Mouse (Mus musculus) gastrocnemius, postnatal 36 days (tissue): ENCODE measurements around the gene Hist1h2bj. TPM values are rescaled to one million over a fixed set of nuclear protein-coding genes. Genes with fewer than 3 reads are reported as not detected.

Experiments
- DNase-seq, 2 experiments: peaks; one replicate each; pipeline ENCODE4 v3.0.0; 2022
- intact Hi-C: fragments of 180-260 bp; cut with DNase I; formaldehyde crosslinking; loops from one replicate; pipeline ENCODE4 v1.15.1; 2025
- total RNA-seq, 2 experiments: library from RNA; stranded (reverse); gene quantifications; 2 replicates each; pipeline ENCODE4 v1.2.3; 2021

Hist1h2bj gene
- total RNA-seq, 2 experiments from 2014 or later = 7.6 to 8.9 TPM

GRCm38 (mm10) chr13:22036149-22036956 lies 6.7 kb upstream of the Hist1h2bj start:
- intact Hi-C loops = loop anchor here (10.0 kb wide), 1 partner anchor 212 kb away; no protein-coding TSS in a partner anchor
- no peak for DNase-seq

GRCm38 (mm10) chr13:22036986-22037385 lies 6.0 kb upstream of the Hist1h2bj start:
- intact Hi-C loops = loop anchor here (10.0 kb wide), 1 partner anchor 212 kb away; no protein-coding TSS in a partner anchor
- no peak for DNase-seq

- intact Hi-C loops = loop anchor here (10.0 kb wide), 1 partner anchor 213 kb away; no protein-coding TSS in a partner anchor
Measured at GRCm38 (mm10) chr13:22037415-22037814, 5.6 kb upstream of the Hist1h2bj start.

GRCm38 (mm10) chr13:22039364-22039763 lies 3.6 kb upstream of the Hist1h2bj start:
- intact Hi-C loops = loop anchor here (10.0 kb wide), 1 partner anchor 215 kb away; no protein-coding TSS in a partner anchor
- no peak for DNase-seq

More at GRCm38 (mm10) chr13:22037415-22037814, 5.6 kb upstream of the Hist1h2bj start:
- DNase-seq = no peak

- intact Hi-C loops = loop anchor here (10.0 kb wide), 2 partner anchors 215 to 1715 kb away; partner anchors contain the start of genes Hist1h2ab, Hist1h3b and Hist1h4b
- DNase-seq = no peak
Measured at GRCm38 (mm10) chr13:22039951-22040463, 3.0 kb upstream of the Hist1h2bj start.

GRCm38 (mm10) chr13:22040464-22041141 lies 2.4 kb upstream of the Hist1h2bj start:
- intact Hi-C loops = loop anchor here (10.0 kb wide), 1 partner anchor 1714 kb away; the partner anchor contains the start of genes Hist1h2ab, Hist1h3b and Hist1h4b

GRCm38 (mm10) chr13:22041142-22041536 lies 1.9 kb upstream of the Hist1h2bj start, which contains the start of gene Hist1h4i:
Hist1h4i (minus strand) TSS chr13:22041362.
- intact Hi-C loops = loop anchor here (10.0 kb wide), 1 partner anchor 1714 kb away; the partner anchor contains the start of genes Hist1h2ab, Hist1h3b and Hist1h4b
- DNase-seq = peak; percentile 90 to 91

More at GRCm38 (mm10) chr13:22040464-22041141, 2.4 kb upstream of the Hist1h2bj start:
- no peak for DNase-seq

GRCm38 (mm10) chr13:22041651-22042567 lies 1.1 kb upstream of the Hist1h2bj start:
- intact Hi-C loops = loop anchor here (10.0 kb wide), 1 partner anchor 1713 kb away; the partner anchor contains the start of genes Hist1h2ab, Hist1h3b and Hist1h4b
- DNase-seq = no peak

GRCm38 (mm10) chr13:22043503-22044431 lies 753 bp downstream of the Hist1h2bj start:
- no peak for DNase-seq

GRCm38 (mm10) chr13:22044432-22045155 lies 1.6 kb downstream of the Hist1h2bj start:
- no peak for DNase-seq
- intact Hi-C loops = loop anchor here (10.0 kb wide), 1 partner anchor 1710 kb away; the partner anchor contains the start of genes Hist1h2ab, Hist1h3b and Hist1h4b

More at GRCm38 (mm10) chr13:22043503-22044431, 753 bp downstream of the Hist1h2bj start:
- intact Hi-C loops = loop anchor here (10.0 kb wide), 1 partner anchor 1711 kb away; the partner anchor contains the start of genes Hist1h2ab, Hist1h3b and Hist1h4b

- DNase-seq = no peak
- intact Hi-C loops = loop anchor here (10.0 kb wide), 1 partner anchor 1709 kb away; the partner anchor contains the start of genes Hist1h2ab, Hist1h3b and Hist1h4b
Measured at GRCm38 (mm10) chr13:22045311-22045710, 2.3 kb downstream of the Hist1h2bj start.

GRCm38 (mm10) chr13:22049041-22049440 lies 6.0 kb downstream of the Hist1h2bj start:
- intact Hi-C loops = loop anchor here (10.0 kb wide), 1 partner anchor 1706 kb away; the partner anchor contains the start of genes Hist1h2ab, Hist1h3b and Hist1h4b
- no peak for DNase-seq

GRCm38 (mm10) chr13:22049737-22050440 lies 6.9 kb downstream of the Hist1h2bj start:
- DNase-seq = no peak
- intact Hi-C loops = loop anchor here (10.0 kb wide), 1 partner anchor 1705 kb away; the partner anchor contains the start of genes Hist1h2ab, Hist1h3b and Hist1h4b

- DNase-seq = peak; percentile 74 to 79
- intact Hi-C loops = no loop called here
Measured at GRCm38 (mm10) chr13:22050591-22051522, 7.8 kb downstream of the Hist1h2bj start.

GRCm38 (mm10) chr13:22051523-22051859 lies 8.5 kb downstream of the Hist1h2bj start:
- no peak for DNase-seq
- intact Hi-C loops = no loop called here
